Mouse (Mus musculus) lung, postnatal 36 days (tissue): Measurements from ENCODE around the gene Pank2.

Source experiments
- DNase-seq: peaks from one replicate; pipeline ENCODE4 v3.0.0; 2022; ENCODE audit warnings: mixed read lengths

The Pank2 gene

DNA sequence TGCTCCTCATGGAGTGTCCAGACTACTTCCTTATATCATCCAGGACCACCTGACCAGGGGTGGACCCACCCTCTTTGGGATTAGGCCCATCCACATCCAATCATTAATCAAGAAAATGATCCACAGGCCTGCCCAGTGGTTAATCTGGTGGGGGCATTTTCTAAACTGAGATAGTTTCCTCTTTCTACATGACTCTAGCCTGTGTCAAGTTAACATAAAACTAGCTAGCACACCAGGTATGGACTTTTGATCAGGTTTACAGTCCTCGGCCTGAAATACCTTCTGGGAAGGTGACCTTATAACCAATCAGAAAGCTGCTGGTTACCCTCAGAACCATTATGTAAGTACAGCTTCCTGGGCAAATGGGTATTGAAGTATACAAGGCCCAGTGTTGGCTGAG lies 66.7 kb downstream of the Pank2 start:
- DNase-seq = no peak

DNA sequence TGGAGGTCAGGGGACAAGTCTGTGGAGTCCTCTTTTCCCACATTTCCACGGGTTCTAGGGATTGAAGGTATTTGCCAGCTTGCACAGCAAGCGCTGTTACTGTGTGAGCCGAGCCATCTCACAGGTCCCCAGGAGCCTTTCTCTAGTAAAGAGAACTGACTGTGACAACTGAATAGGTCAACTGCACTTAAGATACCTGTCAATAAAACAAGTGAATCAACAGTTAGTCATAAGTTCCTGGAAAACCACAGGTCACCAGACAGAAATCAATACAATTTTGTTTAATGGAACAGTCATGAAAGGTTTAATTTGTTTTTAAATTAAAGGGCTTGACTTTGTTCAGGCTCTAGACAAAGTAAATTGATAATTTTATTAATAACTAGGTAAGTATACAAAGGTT lies 68.3 kb downstream of the Pank2 start:
- DNase-seq = no peak

- DNase-seq = peak; percentile 53
Measured at GRCm38 (mm10) chr2:131337602-131338001, 75.3 kb downstream of the Pank2 start.

DNA sequence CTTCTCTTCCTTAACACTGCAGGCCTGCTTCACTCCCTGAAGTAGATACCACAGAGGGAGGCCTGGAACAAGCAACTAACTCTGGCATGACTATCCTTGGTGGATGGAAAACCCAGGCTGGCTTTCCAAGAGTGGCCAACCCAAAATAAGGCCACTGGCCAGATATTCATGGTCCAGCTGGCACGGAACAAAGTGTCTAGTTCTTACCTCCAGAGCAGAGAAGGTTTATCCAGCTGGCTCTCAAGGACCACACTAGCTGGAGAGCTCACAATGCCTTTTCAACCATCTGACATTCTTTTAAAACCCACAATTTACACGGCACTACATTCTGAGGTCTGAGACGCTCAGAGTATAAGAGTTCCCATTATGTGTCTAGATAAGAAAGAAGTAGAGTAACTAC lies 82.2 kb downstream of the Pank2 start:
- DNase-seq = peak; percentile 32

- DNase-seq = no peak
Measured at GRCm38 (mm10) chr2:131345556-131345955, 83.3 kb downstream of the Pank2 start.
